Mouse (Mus musculus): ENCODE data around the gene Tmem150a. TPM values are rescaled to one million over a fixed set of nuclear protein-coding genes. Genes with fewer than 3 reads are reported as not detected.

Gene Tmem150a
- polyA plus RNA-seq, 1 experiment from 2014 or later, result 39.5 TPM

DNA sequence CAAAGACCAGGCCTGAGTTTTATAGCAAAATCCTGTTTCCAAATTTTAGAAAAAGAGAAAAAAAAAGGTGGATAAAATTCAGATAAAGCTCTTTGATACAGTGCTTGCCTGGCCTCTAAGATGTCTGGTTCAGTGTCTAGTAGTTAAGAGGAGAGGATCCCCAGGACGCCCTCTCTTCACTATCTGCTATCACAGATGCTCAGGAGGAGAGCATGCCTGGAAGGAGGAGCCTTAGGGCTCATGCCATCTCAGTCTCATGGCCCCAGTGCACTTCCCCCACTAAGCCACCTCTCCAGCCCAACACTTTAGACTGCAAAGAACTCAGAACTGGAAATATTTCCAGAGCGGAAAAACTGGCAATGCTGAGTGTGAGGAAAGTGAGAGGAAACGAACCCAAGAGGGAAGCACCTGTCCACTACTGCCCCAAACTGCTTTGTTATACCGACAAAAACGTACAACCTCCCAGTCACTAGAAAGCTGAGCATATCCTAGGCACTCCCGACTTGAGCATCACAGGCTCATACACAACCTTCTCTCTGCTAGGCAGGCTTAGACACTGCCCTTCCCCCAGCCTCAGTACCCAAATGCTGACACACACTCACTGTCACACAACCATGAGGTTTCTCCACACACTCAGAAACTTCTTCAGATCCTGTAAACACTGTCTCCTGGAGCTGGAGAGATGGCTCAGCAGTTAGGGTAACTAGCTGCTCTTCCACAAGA lies 31.3 kb upstream of the Tmem150a start:
- no peak for DNase-seq (ENCODE audit: low spot score)

DNA sequence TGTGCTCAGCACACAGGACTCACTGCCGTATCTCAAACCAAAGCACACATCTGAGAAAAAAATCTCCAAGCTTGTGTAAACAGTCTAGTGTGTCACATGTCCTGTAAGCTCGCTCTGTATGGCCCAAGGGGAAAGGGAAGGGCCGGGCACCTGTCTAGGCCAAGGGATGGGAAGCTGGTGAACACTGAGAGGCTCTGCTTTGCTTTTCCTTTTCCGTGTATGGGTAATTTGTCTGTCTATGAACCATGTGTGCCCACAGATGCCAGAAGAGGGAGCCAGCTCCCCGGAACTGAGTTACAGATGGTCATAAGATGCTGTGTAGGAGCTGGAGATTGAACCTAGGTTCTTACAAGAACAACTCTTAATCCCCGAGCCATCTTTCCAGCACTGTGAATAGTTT lies 29.0 kb upstream of the Tmem150a start:
- WGBS, result 71% methylated on average over 6 of the region's 6 CpGs
- Histone ChIP-seq H3K27me3 (replicated peaks; ENCODE audit: control insufficient read depth, insufficient read depth, low read length) (no peaks in the 10 kb centered on the region), H3K4me1 (replicated peaks; ENCODE audit: control insufficient read depth, insufficient read depth, low read length) (0 out of 2 replicates have a peak, but pooled peaks cover 5% of the 10 kb centered on the region), H3K9me3 (ENCODE audit: control insufficient read depth, low read length) (no peaks in the 10 kb centered on the region), H3K4me2 (no peak overlapping the region), H3K4me3 (ENCODE audit: low read depth, low read length) (no peak overlapping the region), H3K27ac (ENCODE audit: low read depth, low read length) (no peak overlapping the region), H3K9ac (ENCODE audit: low read depth, low read length) (no peak overlapping the region), H3K36me3 (ENCODE audit: control insufficient read depth, insufficient read depth, low read length) (peaks cover 39% of the 10 kb centered on the region)
- ATAC-seq (replicated peaks; ENCODE audit: low FRiP score) (no peak), DNase-seq (ENCODE audit: low spot score) (no peak)

More for the DNA sequence above, 31.3 kb upstream of the Tmem150a start:
- Histone ChIP-seq H3K27ac (ENCODE audit: low read depth, low read length) (peak overlapping the region; percentile 74), H3K36me3 (ENCODE audit: control insufficient read depth, insufficient read depth, low read length) (peaks cover 51% of the 10 kb centered on the region), H3K4me2 (no peak overlapping the region), H3K4me1 (replicated peaks; ENCODE audit: control insufficient read depth, insufficient read depth, low read length) (0 out of 2 replicates have a peak, but pooled peaks cover 5% of the 10 kb centered on the region), H3K9ac (ENCODE audit: low read depth, low read length) (no peak overlapping the region; the same call in 1 of the 2 replicates), H3K9me3 (ENCODE audit: control insufficient read depth, low read length) (no peaks in the 10 kb centered on the region), H3K27me3 (replicated peaks; ENCODE audit: control insufficient read depth, insufficient read depth, low read length) (no peaks in the 10 kb centered on the region), H3K4me3 (ENCODE audit: low read depth, low read length) (no peak overlapping the region)
- whole genome bisulfite sequencing, result 70% methylated on average over 6 of the region's 6 CpGs
- peak; percentile 98 for ATAC-seq (replicated peaks; ENCODE audit: low FRiP score)

DNA sequence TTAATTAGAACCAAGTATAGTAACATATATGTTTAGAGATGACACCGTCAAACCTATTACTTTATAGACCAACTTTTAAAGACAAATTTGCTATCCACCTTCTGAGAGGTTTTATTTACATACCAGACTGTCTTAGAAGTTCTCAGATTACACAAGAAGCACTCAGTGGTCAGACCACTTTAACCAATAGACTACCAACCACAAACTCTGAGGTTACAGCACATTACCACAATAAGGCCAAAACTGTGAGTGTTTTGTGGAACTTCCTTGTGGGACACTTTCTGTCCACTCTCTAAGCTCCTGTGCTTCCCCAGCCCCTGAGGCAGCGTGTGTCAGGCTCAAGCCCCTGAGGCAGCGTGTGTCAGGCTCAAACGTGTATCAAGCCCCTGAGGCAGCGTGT lies 26.2 kb upstream of the Tmem150a start:
- Histone ChIP-seq H3K9me3 (ENCODE audit: control insufficient read depth, low read length) (no peaks in the 10 kb centered on the region), H3K4me2 (no peak overlapping the region), H3K4me3 (ENCODE audit: low read depth, low read length) (no peak overlapping the region), H3K27me3 (replicated peaks; ENCODE audit: control insufficient read depth, insufficient read depth, low read length) (no peaks in the 10 kb centered on the region), H3K9ac (ENCODE audit: low read depth, low read length) (no peak overlapping the region), H3K4me1 (replicated peaks; ENCODE audit: control insufficient read depth, insufficient read depth, low read length) (0 out of 2 replicates have a peak, but pooled peaks cover 3% of the 10 kb centered on the region), H3K36me3 (ENCODE audit: control insufficient read depth, insufficient read depth, low read length) (peaks cover 40% of the 10 kb centered on the region), H3K27ac (ENCODE audit: low read depth, low read length) (no peak overlapping the region)
- 88% methylated on average over 5 of the region's 5 CpGs for WGBS
- no peak for ATAC-seq (replicated peaks; ENCODE audit: low FRiP score)
- DNase-seq (ENCODE audit: low spot score), result no peak

DNA sequence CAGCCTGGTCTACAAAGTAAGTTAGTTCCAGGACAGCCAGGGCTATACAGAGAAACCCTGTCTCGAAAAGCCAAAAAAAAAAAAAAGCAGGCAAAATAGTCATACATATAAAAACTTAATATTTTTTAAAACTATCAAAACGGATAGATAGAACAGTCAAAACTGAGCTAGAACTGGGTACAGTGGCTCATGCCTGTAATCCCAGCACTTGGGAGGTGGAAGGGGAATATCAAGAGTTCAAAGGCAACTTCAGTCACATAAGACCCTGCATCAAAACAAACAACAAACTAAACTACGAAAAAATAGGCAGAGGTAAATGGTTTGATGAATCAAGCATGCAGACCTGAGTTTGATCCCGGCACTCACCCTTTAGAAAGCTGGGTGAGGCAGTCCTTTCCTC lies 25.1 kb upstream of the Tmem150a start:
- no peaks in the 10 kb centered on the region for H3K4me1 ChIP-seq (replicated peaks; ENCODE audit: control insufficient read depth, insufficient read depth, low read length)
- no peak overlapping the region for H3K9ac ChIP-seq (ENCODE audit: low read depth, low read length)
- no peak overlapping the region for H3K4me3 ChIP-seq (ENCODE audit: low read depth, low read length)
- ATAC-seq (replicated peaks; ENCODE audit: low FRiP score) (no peak), DNase-seq (ENCODE audit: low spot score) (no peak)
- WGBS, result 93% methylated on average over 4 of the region's 4 CpGs
- peaks cover 40% of the 10 kb centered on the region for H3K36me3 ChIP-seq (ENCODE audit: control insufficient read depth, insufficient read depth, low read length)
- no peak overlapping the region for H3K27ac ChIP-seq (ENCODE audit: low read depth, low read length)
- H3K9me3 ChIP-seq (ENCODE audit: control insufficient read depth, low read length), result no peaks in the 10 kb centered on the region
- no peak overlapping the region for H3K4me2 ChIP-seq
- no peaks in the 10 kb centered on the region for H3K27me3 ChIP-seq (replicated peaks; ENCODE audit: control insufficient read depth, insufficient read depth, low read length)

DNA sequence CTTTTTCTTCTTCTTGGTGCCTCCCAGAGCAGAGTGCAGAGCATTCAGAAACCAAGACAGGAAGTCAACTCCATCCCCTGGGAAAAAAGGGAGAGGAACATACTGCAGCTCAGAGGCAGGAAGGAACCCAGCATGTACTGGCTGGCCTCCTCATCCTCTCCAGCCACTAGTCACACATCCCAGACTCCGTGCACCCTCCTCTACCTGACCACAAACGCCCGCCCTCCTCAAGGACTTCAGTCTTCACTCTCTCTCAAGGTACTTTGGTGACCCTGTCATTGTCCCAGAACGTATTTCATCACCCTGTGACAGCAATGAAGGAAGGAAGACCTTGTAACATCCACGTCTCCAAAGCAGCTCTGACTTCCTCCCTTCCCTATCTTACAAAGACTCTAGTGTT lies 22.1 kb upstream of the Tmem150a start:
- H3K9me3 ChIP-seq (ENCODE audit: control insufficient read depth, low read length), result no peaks in the 10 kb centered on the region
- H3K27me3 ChIP-seq (replicated peaks; ENCODE audit: control insufficient read depth, insufficient read depth, low read length), result no peaks in the 10 kb centered on the region
- peak; percentile 18; the same call in 1 of the 2 replicates for ATAC-seq (replicated peaks; ENCODE audit: low FRiP score)
- H3K9ac ChIP-seq (ENCODE audit: low read depth, low read length), result no peak overlapping the region
- H3K36me3 ChIP-seq (ENCODE audit: control insufficient read depth, insufficient read depth, low read length), result peaks cover 45% of the 10 kb centered on the region
- H3K4me1 ChIP-seq (replicated peaks; ENCODE audit: control insufficient read depth, insufficient read depth, low read length), result no peaks in the 10 kb centered on the region
- no peak overlapping the region for H3K4me3 ChIP-seq (ENCODE audit: low read depth, low read length)
- no peak for DNase-seq (ENCODE audit: low spot score)
- H3K27ac ChIP-seq (ENCODE audit: low read depth, low read length), result no peak overlapping the region
- WGBS, result 67% methylated on average over 5 of the region's 5 CpGs
- no peak overlapping the region for H3K4me2 ChIP-seq

DNA sequence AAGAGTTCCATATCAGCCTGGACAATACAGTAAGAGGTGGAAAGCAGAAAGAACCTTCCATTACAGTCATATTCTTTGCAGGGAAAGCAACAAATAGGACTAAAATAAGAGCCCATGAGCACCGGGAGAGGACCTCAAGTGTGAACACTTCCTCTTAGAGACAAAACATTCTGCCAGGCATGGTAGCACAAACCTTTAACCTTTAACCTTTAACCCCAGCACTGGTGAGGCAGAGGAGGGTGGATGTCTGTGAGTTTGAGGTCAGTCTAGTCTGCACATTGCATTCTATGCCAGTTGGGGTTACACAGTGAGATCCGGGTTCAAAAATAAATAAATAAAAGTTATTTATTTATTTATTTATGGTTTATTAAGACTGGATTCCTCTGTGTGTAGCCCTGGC lies 14.8 kb upstream of the Tmem150a start:
- Histone ChIP-seq H3K36me3 (ENCODE audit: control insufficient read depth, insufficient read depth, low read length) (peaks cover 31% of the 10 kb centered on the region), H3K4me3 (ENCODE audit: low read depth, low read length) (no peak overlapping the region), H3K4me1 (replicated peaks; ENCODE audit: control insufficient read depth, insufficient read depth, low read length) (peaks cover 15% of the 10 kb centered on the region), H3K27ac (ENCODE audit: low read depth, low read length) (no peak overlapping the region), H3K9me3 (ENCODE audit: control insufficient read depth, low read length) (no peaks in the 10 kb centered on the region), H3K27me3 (replicated peaks; ENCODE audit: control insufficient read depth, insufficient read depth, low read length) (no peaks in the 10 kb centered on the region), H3K9ac (ENCODE audit: low read depth, low read length) (no peak overlapping the region), H3K4me2 (no peak overlapping the region)
- no peak for ATAC-seq (replicated peaks; ENCODE audit: low FRiP score)
- no peak for DNase-seq (ENCODE audit: low spot score)
- WGBS, result 69% methylated on average over 2 of the region's 2 CpGs

DNA sequence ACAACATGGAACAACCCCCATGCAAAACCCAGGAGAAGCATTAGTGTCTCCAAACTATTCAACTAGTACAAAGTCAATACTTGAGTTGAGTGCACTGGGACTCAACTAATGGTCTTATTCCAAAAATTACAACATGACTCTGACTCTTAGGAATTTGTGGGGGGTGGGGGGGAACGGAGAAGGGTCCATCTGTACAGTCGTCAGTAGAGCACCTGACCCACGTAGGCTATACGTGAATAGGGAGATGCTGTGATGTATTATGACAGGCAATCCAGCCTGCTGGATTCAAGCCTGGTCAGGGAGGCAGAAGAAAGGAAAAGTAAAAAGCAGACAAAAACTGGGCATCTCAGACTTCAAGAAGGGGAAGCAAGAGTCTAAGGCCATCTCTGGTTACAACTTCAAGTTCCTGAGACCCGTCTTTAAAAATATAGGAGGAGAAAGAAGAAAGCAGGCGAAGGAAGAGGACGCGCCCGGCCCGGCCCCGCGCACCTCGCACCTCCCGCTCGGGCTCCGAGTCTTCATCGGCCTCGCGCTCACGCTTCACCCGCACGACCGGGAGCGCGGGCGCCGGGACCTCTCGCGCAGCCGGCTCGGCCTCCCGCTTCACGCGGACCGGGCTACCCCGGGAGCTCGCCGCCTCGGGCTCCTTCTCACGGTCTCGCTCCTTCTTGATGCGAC lies 10.7 kb upstream of the Tmem150a start:
- no peak for DNase-seq (ENCODE audit: low spot score)
- ATAC-seq (replicated peaks; ENCODE audit: low FRiP score), result peak; percentile 54
- 1% methylated on average over 42 of the region's 42 CpGs for WGBS
- Histone ChIP-seq H3K27me3 (replicated peaks; ENCODE audit: control insufficient read depth, insufficient read depth, low read length) (no peaks in the 10 kb centered on the region), H3K9me3 (ENCODE audit: control insufficient read depth, low read length) (no peaks in the 10 kb centered on the region), H3K9ac (ENCODE audit: low read depth, low read length) (peak overlapping the region; percentile 91), H3K4me2 (peak overlapping the region; percentile 97), H3K4me1 (replicated peaks; ENCODE audit: control insufficient read depth, insufficient read depth, low read length) (peaks cover 29% of the 10 kb centered on the region), H3K4me3 (ENCODE audit: low read depth, low read length) (peak overlapping the region; percentile 95), H3K36me3 (ENCODE audit: control insufficient read depth, insufficient read depth, low read length) (peaks cover 8% of the 10 kb centered on the region; the same call in 1 of the 2 replicates), H3K27ac (ENCODE audit: low read depth, low read length) (peak overlapping the region; percentile 70)

DNA sequence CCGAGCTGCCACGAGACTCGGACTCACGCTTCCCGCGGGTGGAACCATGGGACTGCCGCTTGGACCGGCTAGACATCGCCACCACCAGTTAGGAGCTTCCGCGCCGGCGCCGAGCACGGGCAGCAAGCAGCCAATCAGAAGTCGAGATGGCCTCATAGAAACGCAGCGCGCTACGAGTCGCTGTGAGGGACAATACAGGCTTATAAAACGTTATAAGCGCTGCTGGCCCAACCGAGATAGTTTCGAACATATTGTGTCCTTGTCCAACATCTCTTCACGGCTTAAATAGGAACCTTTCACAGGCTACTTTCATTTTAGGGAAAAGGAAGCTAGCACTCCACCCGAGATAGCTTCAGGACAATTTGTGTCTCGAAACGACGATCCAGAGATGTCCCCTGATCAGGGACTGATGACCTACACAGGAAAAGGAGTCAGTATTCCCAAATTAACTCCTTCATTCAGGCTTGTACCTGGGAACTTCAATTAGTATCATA lies 10.1 kb upstream of the Tmem150a start, which contains the start of gene Usp39:
Gene Usp39, minus strand, starts transcription at position 111 of the 494 bp plus-strand sequence.
- peak; percentile 75 for ATAC-seq (replicated peaks; ENCODE audit: low FRiP score)
- H3K9ac ChIP-seq (ENCODE audit: low read depth, low read length), result peak within 1 kb of the TSS; percentile 91
- no peaks in the 10 kb centered on the region for H3K9me3 ChIP-seq (ENCODE audit: control insufficient read depth, low read length)
- H3K4me2 ChIP-seq, result peak within 1 kb of the TSS; percentile 97
- no peaks in the 10 kb centered on the region for H3K27me3 ChIP-seq (replicated peaks; ENCODE audit: control insufficient read depth, insufficient read depth, low read length)
- peak within 1 kb of the TSS; percentile 95 for H3K4me3 ChIP-seq (ENCODE audit: low read depth, low read length)
- DNase-seq (ENCODE audit: low spot score), result peak; percentile 86
- H3K27ac ChIP-seq (ENCODE audit: low read depth, low read length), result peak within 1 kb of the TSS; percentile 70
- peaks cover 7% of the 10 kb centered on the region; the same call in 1 of the 2 replicates for H3K36me3 ChIP-seq (ENCODE audit: control insufficient read depth, insufficient read depth, low read length)
- peaks cover 29% of the 10 kb centered on the region for H3K4me1 ChIP-seq (replicated peaks; ENCODE audit: control insufficient read depth, insufficient read depth, low read length)
- whole genome bisulfite sequencing, result under 1% methylated on average over 30 of the region's 30 CpGs
